Mouse (Mus musculus): ENCODE data around the gene Vdac2. TPM values are rescaled to one million over a fixed set of nuclear protein-coding genes. Genes with fewer than 3 reads are reported as not detected.

The Vdac2 gene
- polyA plus RNA-seq, 1 experiment from 2014 or later, result 276 TPM

DNA sequence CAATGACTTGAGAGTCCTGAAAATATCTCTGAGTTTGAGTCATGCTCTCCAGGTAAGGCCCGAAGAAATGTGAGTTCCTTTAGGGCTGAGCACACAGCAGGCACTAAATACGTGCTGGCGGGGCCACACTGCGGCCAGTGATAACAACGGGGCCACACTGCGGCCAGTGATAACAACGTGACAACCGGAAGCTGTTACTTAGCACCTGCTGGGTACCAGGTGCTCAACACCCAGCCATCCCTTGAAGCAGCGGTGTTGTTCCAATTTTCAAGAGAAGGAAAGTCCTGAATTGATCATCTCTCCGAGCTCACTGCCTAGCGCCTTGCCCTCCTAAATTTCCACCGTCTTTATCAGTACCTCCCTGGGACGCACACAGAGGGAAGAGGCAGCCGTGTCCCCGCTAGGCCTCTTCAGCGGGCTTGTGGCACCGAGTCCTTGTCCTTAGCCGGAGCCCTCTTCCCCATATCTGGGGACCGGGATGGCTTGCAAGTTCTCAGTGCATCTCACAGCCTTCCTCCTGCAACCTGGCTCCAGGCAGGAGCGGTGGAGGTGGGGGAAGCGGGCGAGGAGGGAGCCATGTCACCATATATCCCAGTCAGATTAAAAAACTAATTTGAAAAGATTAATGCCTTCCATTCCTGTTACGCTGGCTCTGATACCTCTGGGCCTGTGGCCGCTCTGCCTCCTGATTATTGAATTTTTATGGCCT, 25.5 kb downstream of the Vdac2 start:
- H3K27me3 ChIP-seq (ENCODE audit: control insufficient read depth, insufficient read depth, low read length), result no peaks in the 10 kb centered on the region
- H3K36me3 ChIP-seq (ENCODE audit: control insufficient read depth, insufficient read depth, low read length), result peaks cover 8% of the 10 kb centered on the region; the same call in 1 of the 2 replicates
- no peak overlapping the region for H3K4me3 ChIP-seq (ENCODE audit: low read depth, low read length)
- WGBS, result 77% methylated on average over 24 of the region's 24 CpGs
- H3K27ac ChIP-seq (replicated peaks), result no peak overlapping the region
- H3K4me2 ChIP-seq (replicated peaks; ENCODE audit: low read depth), result no peak overlapping the region
- TF ChIP-seq EP300 (optimal IDR thresholded peaks at IDR 0.05) (no peak), CTCF (IDR thresholded peaks at IDR 0.05; ENCODE audit: low read depth) (no peak)
- H3K9me3 ChIP-seq (ENCODE audit: control insufficient read depth, low read length), result no peaks in the 10 kb centered on the region
- no peak overlapping the region for H3K9ac ChIP-seq (ENCODE audit: low read length)
- H3K4me1 ChIP-seq (replicated peaks; ENCODE audit: control insufficient read depth, insufficient read depth), result peaks cover 3% of the 10 kb centered on the region; the same call in 1 of the 2 replicates
- ATAC-seq (ENCODE audit: low FRiP score, low TSS enrichment) (peak; percentile 12; the same call in 1 of the 2 replicates), DNase-seq (ENCODE audit: low spot score) (peak; percentile 56)

DNA sequence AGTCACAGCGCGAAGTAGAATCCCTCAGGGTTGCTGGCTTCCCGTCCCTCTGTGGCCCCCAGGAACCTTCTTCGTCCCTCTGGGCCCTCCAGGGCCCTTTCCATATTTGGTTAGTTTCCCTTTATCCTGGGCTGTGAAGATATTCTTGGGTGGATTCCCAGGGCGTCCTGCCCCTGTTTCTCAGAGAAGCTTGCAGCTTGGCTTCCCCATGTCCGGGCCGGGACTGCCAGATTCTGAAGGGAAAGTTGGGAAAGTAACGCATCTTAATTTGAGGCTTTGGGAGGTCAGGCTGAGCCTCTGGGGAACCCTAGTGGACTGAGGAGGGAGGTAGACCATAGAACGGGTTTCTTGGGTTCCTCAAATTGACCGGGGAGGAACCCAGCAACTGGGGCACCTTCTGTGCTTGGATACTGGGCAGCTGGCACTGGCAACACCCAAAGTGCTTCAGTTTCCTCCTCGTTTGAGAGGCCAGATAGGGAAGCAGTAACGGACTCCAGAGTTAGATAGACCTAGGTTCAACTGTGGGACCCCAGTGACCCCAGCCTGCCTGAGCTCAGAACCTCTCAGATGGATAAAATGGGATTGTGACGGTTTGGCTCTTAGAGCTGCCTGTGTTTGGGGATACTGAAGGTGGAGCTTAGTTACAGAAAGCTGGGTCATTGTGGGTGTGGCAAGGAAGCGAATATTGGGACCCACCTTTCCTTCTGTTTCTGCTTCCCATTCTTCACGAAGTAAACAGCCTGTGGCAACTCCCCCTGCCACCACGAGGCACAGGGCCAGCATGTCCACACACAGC, 27.2 kb downstream of the Vdac2 start:
- H3K4me1 ChIP-seq (replicated peaks; ENCODE audit: control insufficient read depth, insufficient read depth), result 0 out of 2 replicates have a peak, but pooled peaks cover 3% of the 10 kb centered on the region
- TF ChIP-seq EP300 (optimal IDR thresholded peaks at IDR 0.05) (no peak), CTCF (IDR thresholded peaks at IDR 0.05; ENCODE audit: low read depth) (0 out of 2 replicates have a peak, but pooled peaks have one; percentile 2)
- peak overlapping the region; percentile 30 for H3K27ac ChIP-seq (replicated peaks)
- ATAC-seq (ENCODE audit: low FRiP score, low TSS enrichment), result no peak
- H3K4me3 ChIP-seq (ENCODE audit: low read depth, low read length), result no peak overlapping the region
- no peak overlapping the region for H3K9ac ChIP-seq (ENCODE audit: low read length)
- H3K27me3 ChIP-seq (ENCODE audit: control insufficient read depth, insufficient read depth, low read length), result no peaks in the 10 kb centered on the region
- H3K4me2 ChIP-seq (replicated peaks; ENCODE audit: low read depth), result no peak overlapping the region
- WGBS, result 58% methylated on average over 16 of the region's 16 CpGs
- H3K9me3 ChIP-seq (ENCODE audit: control insufficient read depth, low read length), result no peaks in the 10 kb centered on the region
- DNase-seq (ENCODE audit: low spot score), result no peak
- no peaks in the 10 kb centered on the region for H3K36me3 ChIP-seq (ENCODE audit: control insufficient read depth, insufficient read depth, low read length)

DNA sequence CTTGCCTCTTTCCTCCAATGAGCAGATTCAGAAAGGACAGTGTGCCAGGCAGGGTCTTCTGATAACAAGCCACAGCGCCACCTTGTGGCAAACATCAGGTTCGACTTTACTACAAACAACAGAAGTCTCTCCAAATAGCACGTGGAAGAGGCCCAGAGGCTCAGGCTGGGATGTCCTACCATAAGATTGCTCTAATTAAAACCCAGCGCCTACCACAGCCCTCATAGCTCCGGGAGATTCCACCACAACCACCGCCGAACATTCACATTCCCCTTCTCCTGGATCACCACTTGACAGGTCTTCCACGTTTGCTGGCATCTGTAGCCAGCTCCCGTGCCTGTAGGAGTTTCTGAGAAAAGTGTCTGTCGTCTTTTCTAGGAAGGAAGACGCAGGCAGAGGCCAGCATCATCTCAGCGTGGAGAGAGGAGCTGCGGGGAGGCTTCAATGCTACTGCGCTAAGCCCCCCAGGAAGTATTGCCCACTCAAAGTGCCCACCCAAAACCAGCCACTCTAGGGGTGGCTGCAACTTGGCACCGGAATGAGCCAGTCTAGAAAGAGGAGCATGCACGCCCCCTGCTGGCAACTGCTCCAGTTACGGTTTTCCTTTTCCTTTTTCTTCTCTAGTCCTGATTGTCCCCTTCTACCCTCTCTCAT, 28.5 kb downstream of the Vdac2 start:
- Histone ChIP-seq H3K27me3 (ENCODE audit: control insufficient read depth, insufficient read depth, low read length) (no peaks in the 10 kb centered on the region), H3K9me3 (ENCODE audit: control insufficient read depth, low read length) (no peaks in the 10 kb centered on the region), H3K4me3 (ENCODE audit: low read depth, low read length) (no peak overlapping the region), H3K9ac (ENCODE audit: low read length) (no peak overlapping the region), H3K27ac (replicated peaks) (peak overlapping the region; percentile 50), H3K4me1 (replicated peaks; ENCODE audit: control insufficient read depth, insufficient read depth) (no peaks in the 10 kb centered on the region), H3K36me3 (ENCODE audit: control insufficient read depth, insufficient read depth, low read length) (no peaks in the 10 kb centered on the region), H3K4me2 (replicated peaks; ENCODE audit: low read depth) (peak overlapping the region; percentile 43)
- TF ChIP-seq CTCF (IDR thresholded peaks at IDR 0.05; ENCODE audit: low read depth) (peak; percentile 81), EP300 (optimal IDR thresholded peaks at IDR 0.05) (no peak)
- peak; percentile 76 for DNase-seq (ENCODE audit: low spot score)
- WGBS, result 7% methylated on average over 17 of the region's 17 CpGs
- peak; percentile 24; the same call in 1 of the 2 replicates for ATAC-seq (ENCODE audit: low FRiP score, low TSS enrichment)

DNA sequence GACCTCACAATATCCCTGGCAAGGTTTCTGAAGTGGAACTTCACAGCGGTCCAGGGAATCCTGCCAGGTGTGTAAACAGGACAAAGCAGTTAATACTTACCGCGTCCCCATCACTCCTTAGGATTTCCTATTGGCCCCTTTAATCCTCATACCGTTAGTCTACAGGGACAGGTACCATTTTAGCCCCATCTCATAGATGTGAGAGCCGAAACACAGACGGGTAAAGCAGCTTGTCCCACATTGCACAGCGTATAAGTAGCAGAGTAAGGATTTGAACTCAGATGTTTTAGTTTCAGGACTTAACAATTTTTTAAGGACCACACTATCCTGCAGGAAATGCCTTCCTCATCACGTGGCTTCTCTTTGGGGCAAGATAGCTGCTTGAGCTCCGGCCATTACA, 29.2 kb downstream of the Vdac2 start:
- no peaks in the 10 kb centered on the region for H3K36me3 ChIP-seq (ENCODE audit: control insufficient read depth, insufficient read depth, low read length)
- 48% methylated on average over 9 of the region's 9 CpGs for WGBS
- peak overlapping the region; percentile 43 for H3K4me2 ChIP-seq (replicated peaks; ENCODE audit: low read depth)
- ATAC-seq (ENCODE audit: low FRiP score, low TSS enrichment) (no peak), DNase-seq (ENCODE audit: low spot score) (no peak)
- TF ChIP-seq EP300 (optimal IDR thresholded peaks at IDR 0.05) (no peak), CTCF (IDR thresholded peaks at IDR 0.05; ENCODE audit: low read depth) (no peak)
- H3K9me3 ChIP-seq (ENCODE audit: control insufficient read depth, low read length), result no peaks in the 10 kb centered on the region
- no peaks in the 10 kb centered on the region for H3K4me1 ChIP-seq (replicated peaks; ENCODE audit: control insufficient read depth, insufficient read depth)
- H3K27ac ChIP-seq (replicated peaks), result no peak overlapping the region
- H3K27me3 ChIP-seq (ENCODE audit: control insufficient read depth, insufficient read depth, low read length), result no peaks in the 10 kb centered on the region
- H3K9ac ChIP-seq (ENCODE audit: low read length), result no peak overlapping the region
- no peak overlapping the region for H3K4me3 ChIP-seq (ENCODE audit: low read depth, low read length)

DNA sequence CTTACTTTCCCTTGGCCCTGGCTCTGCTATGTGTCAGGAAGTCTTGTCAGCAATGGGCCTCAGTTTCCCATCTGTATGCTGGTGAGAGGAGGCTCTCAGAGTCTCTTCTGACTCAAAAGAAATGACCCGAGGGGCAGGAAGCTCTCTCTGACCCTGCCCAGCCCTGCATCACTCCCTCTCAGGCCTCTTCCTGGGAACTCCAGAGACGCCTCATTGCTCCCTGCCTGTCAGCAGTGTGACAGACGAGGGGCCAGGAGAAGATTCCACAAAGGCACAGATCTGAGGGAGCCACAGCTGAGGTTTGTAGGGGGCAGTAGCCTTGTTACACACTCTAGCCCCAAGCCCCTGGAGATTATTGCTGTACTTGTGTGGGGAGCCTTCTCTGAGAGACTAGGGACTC, 30.9 kb downstream of the Vdac2 start:
- Histone ChIP-seq H3K9me3 (ENCODE audit: control insufficient read depth, low read length) (no peaks in the 10 kb centered on the region), H3K4me2 (replicated peaks; ENCODE audit: low read depth) (no peak overlapping the region), H3K27ac (replicated peaks) (no peak overlapping the region), H3K4me1 (replicated peaks; ENCODE audit: control insufficient read depth, insufficient read depth) (no peaks in the 10 kb centered on the region), H3K36me3 (ENCODE audit: control insufficient read depth, insufficient read depth, low read length) (no peaks in the 10 kb centered on the region), H3K4me3 (ENCODE audit: low read depth, low read length) (no peak overlapping the region), H3K9ac (ENCODE audit: low read length) (no peak overlapping the region), H3K27me3 (ENCODE audit: control insufficient read depth, insufficient read depth, low read length) (no peaks in the 10 kb centered on the region)
- DNase-seq (ENCODE audit: low spot score) (no peak), ATAC-seq (ENCODE audit: low FRiP score, low TSS enrichment) (no peak)
- 55% methylated on average over 3 of the region's 3 CpGs for WGBS
- TF ChIP-seq EP300 (optimal IDR thresholded peaks at IDR 0.05) (no peak), CTCF (IDR thresholded peaks at IDR 0.05; ENCODE audit: low read depth) (no peak)
